Mouse (Mus musculus): ENCODE data around the gene Htr1a. TPM values are rescaled to one million over a fixed set of nuclear protein-coding genes. Genes with fewer than 3 reads are reported as not detected.

Htr1a gene
- total and polyA plus RNA-seq, 2 experiments from 2014 or later = not detected

- H3K9ac ChIP-seq (replicated peaks; ENCODE audit: low read depth, low read length) = no peak overlapping the region
- H3K36me3 ChIP-seq (replicated peaks; ENCODE audit: control insufficient read depth, insufficient read depth, low read length) = no peaks in the 10 kb centered on the region
- whole genome bisulfite sequencing = 5% methylated on average over 6 of the region's 6 CpGs
- no peaks in the 10 kb centered on the region for H3K4me1 ChIP-seq (ENCODE audit: control insufficient read depth, insufficient read depth)
- H3K4me3 ChIP-seq (ENCODE audit: low read depth, low read length) = no peak overlapping the region
- TF ChIP-seq CTCF (IDR thresholded peaks at IDR 0.05; ENCODE audit: low read depth) (peak; percentile 70), EP300 (IDR thresholded peaks at IDR 0.05; ENCODE audit: low read depth) (no peak)
- DNase-seq (ENCODE audit: low spot score) (peak; percentile 45), ATAC-seq (ENCODE audit: insufficient read depth, low read depth) (no peak)
- H3K27ac ChIP-seq (ENCODE audit: low read depth) = no peak overlapping the region
- peaks cover 36% of the 10 kb centered on the region for H3K27me3 ChIP-seq (ENCODE audit: control insufficient read depth, insufficient read depth, low read length)
- H3K9me3 ChIP-seq (replicated peaks; ENCODE audit: control insufficient read depth, low read length) = no peaks in the 10 kb centered on the region
- no peak overlapping the region for H3K4me2 ChIP-seq (ENCODE audit: low read depth, low read length)
Observed at GRCm38 (mm10) chr13:105442576-105442975, 863 bp upstream of the Htr1a start.

- DNase-seq (ENCODE audit: low spot score) (no peak), ATAC-seq (ENCODE audit: insufficient read depth, low read depth) (no peak)
- Histone ChIP-seq H3K36me3 (replicated peaks; ENCODE audit: control insufficient read depth, insufficient read depth, low read length) (no peaks in the 10 kb centered on the region), H3K27me3 (ENCODE audit: control insufficient read depth, insufficient read depth, low read length) (peaks cover 36% of the 10 kb centered on the region), H3K4me1 (ENCODE audit: control insufficient read depth, insufficient read depth) (no peaks in the 10 kb centered on the region), H3K9me3 (replicated peaks; ENCODE audit: control insufficient read depth, low read length) (no peaks in the 10 kb centered on the region), H3K9ac (replicated peaks; ENCODE audit: low read depth, low read length) (no peak overlapping the region), H3K27ac (ENCODE audit: low read depth) (no peak overlapping the region), H3K4me2 (ENCODE audit: low read depth, low read length) (no peak overlapping the region), H3K4me3 (ENCODE audit: low read depth, low read length) (no peak overlapping the region)
- under 1% methylated on average over 15 of the region's 15 CpGs for WGBS
- TF ChIP-seq EP300 (IDR thresholded peaks at IDR 0.05; ENCODE audit: low read depth) = no peak
- no peak for TF ChIP-seq CTCF (IDR thresholded peaks at IDR 0.05; ENCODE audit: low read depth)
Observed at GRCm38 (mm10) chr13:105443871-105444237, 415 bp downstream of the Htr1a start.

GRCm38 (mm10) chr13:105444238-105444894 is 927 bp downstream of the Htr1a start:
- no peak for DNase-seq (ENCODE audit: low spot score)
- Histone ChIP-seq H3K27ac (ENCODE audit: low read depth) (no peak overlapping the region), H3K4me2 (ENCODE audit: low read depth, low read length) (no peak overlapping the region), H3K4me3 (ENCODE audit: low read depth, low read length) (no peak overlapping the region), H3K9ac (replicated peaks; ENCODE audit: low read depth, low read length) (no peak overlapping the region), H3K36me3 (replicated peaks; ENCODE audit: control insufficient read depth, insufficient read depth, low read length) (no peaks in the 10 kb centered on the region), H3K4me1 (ENCODE audit: control insufficient read depth, insufficient read depth) (no peaks in the 10 kb centered on the region), H3K27me3 (ENCODE audit: control insufficient read depth, insufficient read depth, low read length) (peaks cover 36% of the 10 kb centered on the region), H3K9me3 (replicated peaks; ENCODE audit: control insufficient read depth, low read length) (no peaks in the 10 kb centered on the region)
- no peak for TF ChIP-seq CTCF (IDR thresholded peaks at IDR 0.05; ENCODE audit: low read depth)
- no peak for TF ChIP-seq EP300 (IDR thresholded peaks at IDR 0.05; ENCODE audit: low read depth)
- no peak for ATAC-seq (ENCODE audit: insufficient read depth, low read depth)
- WGBS = 1% methylated on average over 39 of the region's 39 CpGs

- DNase-seq (ENCODE audit: low spot score) (no peak), ATAC-seq (ENCODE audit: insufficient read depth, low read depth) (no peak)
- Histone ChIP-seq H3K4me1 (ENCODE audit: control insufficient read depth, insufficient read depth) (no peaks in the 10 kb centered on the region), H3K4me2 (ENCODE audit: low read depth, low read length) (no peak overlapping the region), H3K27ac (ENCODE audit: low read depth) (no peak overlapping the region), H3K9me3 (replicated peaks; ENCODE audit: control insufficient read depth, low read length) (no peaks in the 10 kb centered on the region), H3K9ac (replicated peaks; ENCODE audit: low read depth, low read length) (no peak overlapping the region), H3K36me3 (replicated peaks; ENCODE audit: control insufficient read depth, insufficient read depth, low read length) (no peaks in the 10 kb centered on the region), H3K27me3 (ENCODE audit: control insufficient read depth, insufficient read depth, low read length) (peaks cover 36% of the 10 kb centered on the region), H3K4me3 (ENCODE audit: low read depth, low read length) (no peak overlapping the region)
- under 1% methylated on average over 26 of the region's 26 CpGs for WGBS
- TF ChIP-seq CTCF (IDR thresholded peaks at IDR 0.05; ENCODE audit: low read depth) = no peak
- TF ChIP-seq EP300 (IDR thresholded peaks at IDR 0.05; ENCODE audit: low read depth) = no peak
Observed at GRCm38 (mm10) chr13:105444895-105445281, 1.4 kb downstream of the Htr1a start.

- no peaks in the 10 kb centered on the region for H3K36me3 ChIP-seq (replicated peaks; ENCODE audit: control insufficient read depth, insufficient read depth, low read length)
- DNase-seq (ENCODE audit: low spot score) = no peak
- H3K9ac ChIP-seq (replicated peaks; ENCODE audit: low read depth, low read length) = no peak overlapping the region
- WGBS = 7% methylated on average over 4 of the region's 4 CpGs
- H3K27me3 ChIP-seq (ENCODE audit: control insufficient read depth, insufficient read depth, low read length) = peaks cover 36% of the 10 kb centered on the region
- TF ChIP-seq EP300 (IDR thresholded peaks at IDR 0.05; ENCODE audit: low read depth) (no peak), CTCF (IDR thresholded peaks at IDR 0.05; ENCODE audit: low read depth) (no peak)
- no peak overlapping the region for H3K4me2 ChIP-seq (ENCODE audit: low read depth, low read length)
- H3K27ac ChIP-seq (ENCODE audit: low read depth) = no peak overlapping the region
- no peak overlapping the region for H3K4me3 ChIP-seq (ENCODE audit: low read depth, low read length)
- no peak for ATAC-seq (ENCODE audit: insufficient read depth, low read depth)
- H3K4me1 ChIP-seq (ENCODE audit: control insufficient read depth, insufficient read depth) = no peaks in the 10 kb centered on the region
- H3K9me3 ChIP-seq (replicated peaks; ENCODE audit: control insufficient read depth, low read length) = no peaks in the 10 kb centered on the region
Observed at GRCm38 (mm10) chr13:105446239-105446638, 2.8 kb downstream of the Htr1a start.

GRCm38 (mm10) chr13:105447695-105448094 is 4.3 kb downstream of the Htr1a start:
- ATAC-seq (ENCODE audit: insufficient read depth, low read depth) = no peak
- Histone ChIP-seq H3K27ac (ENCODE audit: low read depth) (no peak overlapping the region), H3K4me3 (ENCODE audit: low read depth, low read length) (no peak overlapping the region), H3K4me2 (ENCODE audit: low read depth, low read length) (no peak overlapping the region), H3K9me3 (replicated peaks; ENCODE audit: control insufficient read depth, low read length) (no peaks in the 10 kb centered on the region), H3K36me3 (replicated peaks; ENCODE audit: control insufficient read depth, insufficient read depth, low read length) (no peaks in the 10 kb centered on the region), H3K27me3 (ENCODE audit: control insufficient read depth, insufficient read depth, low read length) (peaks cover 36% of the 10 kb centered on the region), H3K4me1 (ENCODE audit: control insufficient read depth, insufficient read depth) (no peaks in the 10 kb centered on the region), H3K9ac (replicated peaks; ENCODE audit: low read depth, low read length) (no peak overlapping the region)
- DNase-seq (ENCODE audit: low spot score) = no peak
- TF ChIP-seq EP300 (IDR thresholded peaks at IDR 0.05; ENCODE audit: low read depth) (no peak), CTCF (IDR thresholded peaks at IDR 0.05; ENCODE audit: low read depth) (no peak)
- 41% methylated on average over 2 of the region's 2 CpGs for WGBS
